Mouse (Mus musculus) heart, embryonic 11.5 days (tissue): ENCODE measurements around the gene Hrc. TPM values are rescaled to one million over a fixed set of nuclear protein-coding genes. Genes with fewer than 3 reads are reported as not detected.
"Not testable (repeated sequence)": the region's sequence is repeated elsewhere in the genome, so short reads cannot be mapped to it uniquely, and the experiment has no call there.

Experiments used
- ATAC-seq: fragments of 200-750 bp; cut with Nextera tagmentation; replicated peaks from 2 replicates; pipeline ENCODE4 v1.8.0; 2017; ENCODE audit warnings: moderate library complexity; ENCODE audit not compliant: insufficient number of reproducible peaks, low FRiP score, low TSS enrichment
- H3K27ac ChIP-seq: fragments of 300-500 bp; sonication (generic); 2 replicates; pipeline ENCODE4 v1.5.1; 2014; ENCODE audit warnings: mild to moderate bottlenecking, low read depth, low read length
- H3K27me3 ChIP-seq: fragments of 300-500 bp; sonication (generic); 2 replicates; pipeline ENCODE4 v1.6.1; 2014; ENCODE audit warnings: mild to moderate bottlenecking, low read length, mixed read lengths; ENCODE audit not compliant: control insufficient read depth, insufficient read depth
- H3K36me3 ChIP-seq: fragments of 300-500 bp; sonication (generic); 2 replicates; pipeline ENCODE4 v1.6.1; 2014; ENCODE audit warnings: mild to moderate bottlenecking, low read length, moderate library complexity, mixed read lengths; ENCODE audit not compliant: control insufficient read depth, insufficient read depth
- H3K4me1 ChIP-seq: fragments of 300-500 bp; sonication (generic); 2 replicates; pipeline ENCODE4 v1.6.1; 2014; ENCODE audit warnings: low read length; ENCODE audit not compliant: control insufficient read depth, insufficient read depth
- H3K4me2 ChIP-seq: fragments of 300-500 bp; sonication (generic); 2 replicates; pipeline ENCODE4 v1.6.1; 2014; ENCODE audit warnings: mild to moderate bottlenecking, moderate library complexity
- H3K4me3 ChIP-seq: fragments of 300-500 bp; sonication (generic); 2 replicates; pipeline ENCODE4 v1.5.1; 2014; ENCODE audit warnings: low read depth, low read length
- H3K9ac ChIP-seq: fragments of 300-500 bp; sonication (generic); 2 replicates; pipeline ENCODE4 v1.6.1; 2014; ENCODE audit warnings: mild to moderate bottlenecking, low read depth, low read length, moderate library complexity
- H3K9me3 ChIP-seq: fragments of 300-500 bp; sonication (generic); replicated peaks from 2 replicates; pipeline ENCODE4 v1.6.1; 2016; ENCODE audit warnings: low read length; ENCODE audit not compliant: control insufficient read depth
- WGBS: fragments of 180-500 bp; shearing (Covaris S2); extraction: QIAGEN DNeasy Blood & Tissue Kit; methylation state at CpG from one replicate; pipeline ENCODE4 v1.1.7; 2014; ENCODE audit not compliant: insufficient replicate concordance; 5-methylcytosine and 5-hydroxymethylcytosine counted together
- polyA plus RNA-seq: library from polyadenylated mRNA; unstranded; fragments of >200 nt; fragmentation: Nextera tagmentation; extraction: Ambion mirVana; gene quantifications from 2 replicates; pipeline ENCODE4 v1.2.1, GENCODE M21; 2014

Hrc gene
- polyA plus RNA-seq, 1 experiment from 2014 or later: 30.1 TPM

DNA sequence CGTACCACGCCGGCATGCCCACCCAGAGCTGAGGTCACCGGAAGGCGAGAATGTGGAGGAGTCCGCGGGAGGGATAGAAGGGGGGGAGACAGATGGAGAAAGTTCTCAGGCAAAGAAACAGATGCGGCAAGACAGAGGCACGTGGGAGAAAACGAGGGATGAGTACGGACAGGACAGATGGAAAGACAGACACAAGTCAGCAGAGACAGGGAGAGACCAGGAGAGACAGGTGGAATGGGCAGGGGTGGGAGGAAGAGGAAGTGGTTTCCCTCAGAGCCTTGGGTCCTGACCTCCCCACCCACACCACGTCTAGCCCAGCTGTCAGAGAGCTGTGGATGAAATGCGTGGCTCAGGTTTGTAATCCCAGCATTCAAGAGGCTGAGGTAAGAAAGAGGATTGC is 11.8 kb downstream of the Hrc start:
- WGBS: 62% methylated on average over 13 of the region's 13 CpGs

GRCm38 (mm10) chr7:45353041-45353440 is 18.0 kb downstream of the Hrc start:
- Histone ChIP-seq H3K4me3 (no peak overlapping the region), H3K4me2 (no peak overlapping the region), H3K4me1 (no peaks in the 10 kb centered on the region), H3K27ac (no peak overlapping the region), H3K36me3 (no peaks in the 10 kb centered on the region), H3K27me3 (peaks cover 19% of the 10 kb centered on the region), H3K9me3 (no peaks in the 10 kb centered on the region), H3K9ac (no peak overlapping the region)
- ATAC-seq: no peak
- 15% methylated on average over 5 of the region's 5 CpGs for WGBS

More for the DNA sequence above, 11.8 kb downstream of the Hrc start:
- Histone ChIP-seq H3K9ac (no peak overlapping the region), H3K4me2 (no peak overlapping the region), H3K9me3 (no peaks in the 10 kb centered on the region), H3K4me3 (no peak overlapping the region), H3K4me1 (no peaks in the 10 kb centered on the region), H3K27ac (no peak overlapping the region), H3K36me3 (no peaks in the 10 kb centered on the region), H3K27me3 (no peaks in the 10 kb centered on the region; the same call in 1 of the 2 replicates)
- ATAC-seq: no peak

DNA sequence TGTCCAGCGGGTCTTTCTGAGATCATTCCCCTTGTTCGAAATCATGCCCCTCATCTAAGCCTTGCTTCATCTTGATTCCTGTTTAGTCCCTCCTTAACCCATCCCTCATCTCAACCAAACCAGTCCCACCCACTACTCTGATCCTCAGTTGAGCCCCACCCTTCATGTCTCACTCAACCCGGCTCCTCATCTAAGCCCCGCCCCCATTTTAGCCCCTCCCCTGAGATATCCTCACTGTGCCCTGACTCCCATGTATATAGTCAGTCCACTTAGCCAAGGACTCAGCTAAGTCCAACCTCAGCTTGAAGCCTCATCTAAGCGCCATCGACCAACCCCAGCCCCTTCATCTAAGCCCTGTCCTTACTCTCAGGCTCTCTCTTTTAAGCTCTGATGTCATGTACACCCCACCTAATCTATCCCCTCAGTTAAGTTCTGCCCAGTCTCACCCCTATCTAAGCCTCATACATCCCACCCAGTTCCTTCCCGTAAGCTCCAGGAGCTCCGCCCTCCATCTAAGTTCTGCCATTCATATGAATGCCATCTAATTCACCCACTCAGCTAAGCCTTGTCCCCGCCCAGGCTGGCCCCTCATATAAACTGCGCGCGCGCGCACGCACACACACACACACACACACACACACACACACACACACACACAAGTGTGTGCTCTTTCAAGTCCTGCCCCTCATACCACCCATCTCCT is 20.4 kb downstream of the Hrc start:
- no peaks in the 10 kb centered on the region for H3K4me1 ChIP-seq
- H3K36me3 ChIP-seq: no peaks in the 10 kb centered on the region
- no peak overlapping the region for H3K27ac ChIP-seq
- H3K4me3 ChIP-seq: no peak overlapping the region
- peak; percentile 46; the same call in 1 of the 2 replicates for ATAC-seq
- H3K9ac ChIP-seq: no peak overlapping the region
- H3K9me3 ChIP-seq: no peaks in the 10 kb centered on the region
- peaks cover 32% of the 10 kb centered on the region for H3K27me3 ChIP-seq
- H3K4me2 ChIP-seq: no peak overlapping the region
- 67% methylated on average over 15 of the region's 15 CpGs for WGBS

DNA sequence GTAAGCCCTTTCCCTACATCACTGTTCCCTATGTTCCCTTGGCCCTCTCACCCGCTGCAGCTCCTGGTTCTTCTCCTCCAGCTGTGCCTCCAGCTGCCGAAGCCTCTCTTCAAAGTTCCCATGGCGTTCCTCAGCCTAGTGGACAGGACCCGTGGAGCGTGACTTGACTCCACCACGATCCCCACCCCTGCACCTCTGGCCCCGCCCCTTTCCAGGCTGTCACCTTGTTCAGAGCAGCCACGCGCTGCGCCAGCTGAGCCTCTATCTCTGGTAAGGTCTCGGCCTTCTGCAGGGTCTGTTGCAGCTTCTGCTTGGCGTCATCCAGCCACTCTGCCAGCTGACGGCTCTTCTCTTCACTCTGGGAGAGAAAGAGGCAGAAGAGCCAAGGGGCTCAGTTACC is 21.0 kb downstream of the Hrc start:
- no peak overlapping the region; the same call in 1 of the 2 replicates for H3K4me3 ChIP-seq
- H3K27me3 ChIP-seq: peaks cover 38% of the 10 kb centered on the region
- no peak for ATAC-seq
- H3K27ac ChIP-seq: no peak overlapping the region
- no peaks in the 10 kb centered on the region for H3K9me3 ChIP-seq
- H3K4me1 ChIP-seq: no peaks in the 10 kb centered on the region
- H3K9ac ChIP-seq: no peak overlapping the region
- H3K4me2 ChIP-seq: no peak overlapping the region
- H3K36me3 ChIP-seq: no peaks in the 10 kb centered on the region
- WGBS: 45% methylated on average over 13 of the region's 13 CpGs

- not testable (repeated sequence) for H3K4me2 ChIP-seq, H3K4me3 ChIP-seq, H3K9ac ChIP-seq, ATAC-seq, H3K27ac ChIP-seq, H3K9me3 ChIP-seq, H3K4me1 ChIP-seq, H3K36me3 ChIP-seq
- 30% methylated on average over 8 of the region's 11 CpGs for WGBS
- H3K27me3 ChIP-seq: peaks cover 57% of the 10 kb centered on the region
These were observed 24.0 kb downstream of the Hrc start for GRCm38 (mm10) chr7:45359081-45359480.

DNA sequence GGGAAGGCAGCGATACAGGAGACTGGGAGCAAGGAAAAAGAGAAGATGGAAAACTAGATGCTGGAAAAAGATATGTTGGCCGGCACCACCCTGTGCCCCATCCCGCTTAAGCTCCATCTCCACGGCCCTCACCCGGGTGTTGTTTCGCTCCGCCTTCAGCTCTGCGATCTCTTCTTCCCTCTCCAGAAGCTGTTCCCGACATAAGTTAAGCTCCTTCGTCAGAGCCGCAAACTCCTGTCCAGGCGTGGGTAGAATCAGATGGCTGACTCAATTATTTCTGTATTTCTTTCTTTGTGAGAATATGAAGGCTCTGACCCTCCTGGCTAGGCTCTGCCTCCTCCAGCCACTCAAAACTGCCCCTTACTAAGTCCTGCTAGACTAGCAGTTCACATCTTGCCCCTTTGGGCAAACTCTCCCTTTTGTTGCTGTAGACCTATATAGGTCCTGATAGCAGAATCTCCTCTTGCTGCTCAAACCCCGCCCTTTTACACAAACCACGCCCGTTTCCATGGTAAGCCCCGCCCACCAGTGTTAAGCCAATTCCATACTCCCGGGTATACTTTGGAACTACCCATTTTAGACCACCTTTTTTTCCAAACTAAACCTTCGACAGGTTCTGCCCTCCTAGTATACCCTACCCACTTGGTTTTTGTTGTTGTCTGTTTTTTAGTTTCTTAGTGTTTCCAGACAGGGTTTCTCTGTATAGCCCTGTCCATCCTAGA is 25.5 kb downstream of the Hrc start:
- peaks cover 66% of the 10 kb centered on the region for H3K27me3 ChIP-seq
- ATAC-seq: no peak
- H3K36me3 ChIP-seq: no peaks in the 10 kb centered on the region
- H3K4me3 ChIP-seq: no peak overlapping the region; the same call in 1 of the 2 replicates
- no peak overlapping the region for H3K27ac ChIP-seq
- no peaks in the 10 kb centered on the region for H3K9me3 ChIP-seq
- H3K4me2 ChIP-seq: no peak overlapping the region; the same call in 1 of the 2 replicates
- WGBS: 38% methylated on average over 18 of the region's 18 CpGs
- H3K9ac ChIP-seq: no peak overlapping the region
- peaks cover 4% of the 10 kb centered on the region for H3K4me1 ChIP-seq

GRCm38 (mm10) chr7:45361243-45361804 is 26.2 kb downstream of the Hrc start:
- Histone ChIP-seq H3K9me3 (no peaks in the 10 kb centered on the region), H3K36me3 (no peaks in the 10 kb centered on the region), H3K4me2 (peak overlapping the region; percentile 69), H3K27me3 (peaks cover 69% of the 10 kb centered on the region), H3K4me3 (peak overlapping the region; percentile 37), H3K4me1 (peaks cover 8% of the 10 kb centered on the region), H3K27ac (no peak overlapping the region), H3K9ac (no peak overlapping the region)
- 2% methylated on average over 43 of the region's 43 CpGs for WGBS
- ATAC-seq: peak; percentile 68

GRCm38 (mm10) chr7:45362801-45363200 is 27.7 kb downstream of the Hrc start:
- H3K27me3 ChIP-seq: peaks cover 67% of the 10 kb centered on the region
- no peak overlapping the region for H3K4me3 ChIP-seq
- H3K4me1 ChIP-seq: peaks cover 15% of the 10 kb centered on the region
- no peak overlapping the region for H3K9ac ChIP-seq
- no peak for ATAC-seq
- H3K4me2 ChIP-seq: no peak overlapping the region
- H3K27ac ChIP-seq: no peak overlapping the region
- H3K36me3 ChIP-seq: no peaks in the 10 kb centered on the region
- WGBS: 6% methylated on average over 13 of the region's 13 CpGs
- no peaks in the 10 kb centered on the region for H3K9me3 ChIP-seq
